Mouse (Mus musculus) kidney, adult 18-20 months (tissue): ENCODE data around the gene Cd300lf.

Source experiments
- DNase-seq: peaks from one replicate; pipeline ENCODE4 v3.0.0; 2021

Cd300lf gene

DNA sequence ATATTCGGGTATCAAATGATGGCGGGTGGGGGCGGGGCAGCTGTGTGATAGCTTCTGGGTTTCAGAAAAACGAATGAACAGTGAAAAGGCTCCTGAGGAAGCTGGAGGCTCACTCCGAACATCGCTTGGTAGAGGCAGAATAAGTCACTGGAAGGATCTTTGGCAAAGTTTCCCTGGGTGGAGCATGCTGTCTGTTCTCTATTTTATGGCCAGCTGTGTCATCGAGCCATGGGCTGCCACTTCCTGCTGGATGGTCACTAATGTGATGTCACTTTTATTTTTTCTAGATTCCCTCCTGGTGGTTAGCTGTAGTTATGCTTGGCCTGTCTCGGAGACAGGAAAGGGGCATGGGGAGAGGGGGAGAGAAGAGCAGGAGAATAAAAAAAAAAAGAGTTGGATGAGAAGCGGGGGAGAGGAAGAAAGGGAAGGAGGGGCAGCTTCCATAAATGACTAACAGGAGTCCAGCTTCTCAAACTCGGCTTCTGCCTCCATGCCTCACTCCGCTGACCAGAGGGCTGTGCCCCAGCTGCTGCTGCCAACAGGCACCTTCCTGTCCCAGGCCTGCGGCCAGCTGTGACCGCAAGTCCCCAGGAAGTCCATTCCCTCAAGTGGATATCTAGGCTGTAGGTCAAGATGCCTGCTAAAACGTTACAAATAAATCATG lies 62.0 kb downstream of the Cd300lf start:
- peak; percentile 39 for DNase-seq

DNA sequence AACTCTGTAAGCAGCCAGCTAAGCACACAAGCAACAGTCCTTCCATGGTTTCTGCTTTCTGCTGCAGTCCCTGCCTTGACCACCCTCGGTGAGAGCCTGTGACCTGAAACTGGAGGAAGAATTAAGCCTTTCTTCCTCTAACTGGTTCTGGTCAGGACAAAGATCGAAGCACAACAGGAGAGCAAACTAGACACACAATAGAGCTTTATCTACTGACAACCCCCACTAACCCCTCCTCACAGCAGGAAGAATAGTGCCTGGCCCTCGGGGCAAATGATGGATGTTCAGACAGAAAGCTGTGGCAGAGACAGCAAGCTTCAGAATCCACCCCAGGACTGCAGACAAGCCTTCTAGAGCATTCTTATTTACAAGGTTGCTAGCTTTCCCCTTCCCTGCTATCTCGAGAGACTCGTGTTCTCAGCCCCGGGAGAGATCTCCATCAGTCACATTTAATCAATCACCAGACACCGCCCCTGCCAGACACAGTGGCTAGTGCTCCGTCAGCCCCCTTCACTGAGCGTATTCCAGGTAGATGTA lies 62.7 kb downstream of the Cd300lf start:
- no peak for DNase-seq

DNA sequence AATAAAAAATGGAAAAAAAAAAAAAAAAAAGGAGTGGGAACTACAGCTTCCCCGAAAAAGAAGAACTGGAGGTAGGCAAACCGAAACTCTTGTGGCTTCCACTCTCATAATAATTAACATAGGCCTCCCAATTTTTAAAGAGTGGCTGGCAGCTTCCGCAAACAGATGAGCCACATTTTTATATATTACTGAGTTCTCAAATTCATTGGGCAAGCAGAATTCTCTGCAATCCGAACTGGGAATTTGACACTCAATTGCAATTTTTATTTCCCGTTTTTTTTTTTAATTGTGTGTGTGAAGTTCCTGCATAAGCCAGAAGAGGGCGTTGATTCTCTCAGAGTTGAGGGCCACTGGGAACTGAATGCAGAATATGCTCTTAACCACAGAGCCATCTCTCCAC lies 67.0 kb downstream of the Cd300lf start:
- no peak for DNase-seq
